Mouse (Mus musculus) liver, adult 2 months (tissue): ENCODE measurements around the gene Pde4d. TPM values are rescaled to one million over a fixed set of nuclear protein-coding genes. Genes with fewer than 3 reads are reported as not detected.

ENCODE experiments used
- DNase-seq: peaks from one replicate; pipeline ENCODE4 v3.0.0-alpha.2; 2011; ENCODE audit warnings: low read depth, low spot score; ENCODE audit errors: extremely low read depth
- H3K27ac ChIP-seq: fragments of 200-500 bp; replicated peaks from 2 replicates; pipeline ENCODE4 v1.5.1; 2012; ENCODE audit warnings: low read depth, mild to moderate bottlenecking, control low read depth, inconsistent platforms, low read length; ENCODE audit not compliant: insufficient read depth
- H3K27me3 ChIP-seq: fragments of 200-500 bp; 2 replicates; pipeline ENCODE4 v1.6.1; 2012; ENCODE audit warnings: mild to moderate bottlenecking, moderate library complexity, low read length, inconsistent platforms; ENCODE audit not compliant: control insufficient read depth, insufficient read depth
- H3K36me3 ChIP-seq: fragments of 200-500 bp; 2 replicates; pipeline ENCODE4 v1.6.1; 2012; ENCODE audit warnings: low read length, inconsistent platforms; ENCODE audit not compliant: control insufficient read depth, insufficient read depth
- H3K4me1 ChIP-seq: fragments of 200-500 bp; 2 replicates; pipeline ENCODE4 v1.6.1; 2011; ENCODE audit warnings: low read length; ENCODE audit not compliant: control insufficient read depth, insufficient read depth
- H3K4me3 ChIP-seq: fragments of 200-500 bp; 2 replicates; pipeline ENCODE4 v1.5.1; 2011; ENCODE audit warnings: low read depth, mild to moderate bottlenecking, control low read depth, low read length, moderate library complexity; ENCODE audit not compliant: insufficient read depth
- H3K79me2 ChIP-seq: fragments of 200-500 bp; 2 replicates; pipeline ENCODE4 v1.6.1; 2012; ENCODE audit warnings: inconsistent platforms, mild to moderate bottlenecking, low read length, moderate library complexity; ENCODE audit not compliant: control insufficient read depth, insufficient read depth
- H3K9ac ChIP-seq: fragments of 200-500 bp; 2 replicates; pipeline ENCODE4 v1.6.1; 2012; ENCODE audit warnings: low read depth, mild to moderate bottlenecking, control low read depth, inconsistent platforms, low read length
- CTCF ChIP-seq: fragments of 200-500 bp; IDR thresholded peaks from 2 replicates; pipeline ENCODE4 v1.5.1; 2011; ENCODE audit warnings: low read depth, low read length, control low read depth
- POLR2A ChIP-seq: fragments of 200-500 bp; IDR thresholded peaks from 2 replicates; pipeline ENCODE4 v1.6.1; 2011; ENCODE audit warnings: low read length, control low read depth; ENCODE audit not compliant: insufficient read depth; ENCODE audit errors: extremely low read depth
- WGBS: fragments of 180-500 bp; shearing (Covaris S2); methylation state at CpG from one replicate; pipeline ENCODE4 v1.1.7; 2018; 5-methylcytosine and 5-hydroxymethylcytosine counted together
- polyA plus RNA-seq: library from polyadenylated mRNA; depleted of rRNA; stranded (reverse); fragments of >200 nt; gene quantifications from 2 replicates; pipeline ENCODE4 v1.2.3, GENCODE M21; 2012
- total RNA-seq: library from RNA; depleted of rRNA; stranded (reverse); fragments of >200 nt; gene quantifications from 2 replicates; pipeline ENCODE4 v1.2.3, GENCODE M21; 2014

The Pde4d gene
- total and polyA plus RNA-seq, 2 experiments: 2.3 to 13.6 TPM

DNA sequence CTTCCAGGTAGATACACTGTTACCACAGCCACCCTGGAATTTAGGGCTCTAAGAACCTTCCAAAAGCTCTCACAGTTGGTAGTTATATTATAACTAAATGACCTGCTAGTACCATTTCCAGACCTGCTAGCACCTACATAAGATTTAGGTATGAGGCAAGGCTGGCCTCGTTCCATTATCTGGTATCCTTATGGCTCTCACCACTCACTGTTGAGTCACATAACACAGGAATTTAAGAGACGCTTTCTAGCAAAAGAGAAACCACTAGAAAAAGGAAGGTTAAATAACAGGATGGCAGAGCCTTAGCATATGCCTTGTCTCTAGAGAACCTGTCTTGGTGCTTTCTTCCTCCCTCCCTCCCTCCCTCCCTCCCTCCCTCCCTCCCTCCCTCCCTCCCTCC lies 910.2 kb downstream of the Pde4d start:
- Histone ChIP-seq H3K4me3 (no peak overlapping the region), H3K36me3 (no peaks in the 10 kb centered on the region), H3K9ac (no peak overlapping the region), H3K27ac (no peak overlapping the region), H3K79me2 (no peaks in the 10 kb centered on the region), H3K27me3 (no peaks in the 10 kb centered on the region), H3K4me1 (no peaks in the 10 kb centered on the region)
- 94% methylated on average over 2 of the region's 2 CpGs for WGBS
- DNase-seq: no peak
- TF ChIP-seq POLR2A (no peak), CTCF (no peak)

DNA sequence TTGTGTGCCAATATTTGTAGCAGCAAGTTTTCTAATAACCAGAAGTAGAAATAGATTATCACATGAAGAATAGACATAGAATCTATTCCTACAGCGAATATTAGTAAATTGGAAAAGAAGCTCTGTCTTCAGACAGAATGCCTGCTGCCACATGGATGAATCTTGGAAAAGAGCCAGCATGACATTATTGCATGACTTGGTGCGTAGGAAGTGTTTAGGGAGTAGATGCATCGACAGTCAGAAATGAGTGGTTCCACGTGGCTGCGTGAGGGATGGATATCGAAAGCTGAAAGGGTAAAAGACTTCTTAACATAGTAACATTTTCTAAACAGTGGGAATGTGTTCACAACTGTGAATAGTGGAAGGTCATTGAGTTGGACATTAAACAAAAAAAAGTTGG lies 912.6 kb downstream of the Pde4d start:
- H3K27me3 ChIP-seq: no peaks in the 10 kb centered on the region
- no peak for TF ChIP-seq CTCF
- TF ChIP-seq POLR2A: no peak
- H3K79me2 ChIP-seq: no peaks in the 10 kb centered on the region
- no peak overlapping the region for H3K27ac ChIP-seq
- H3K9ac ChIP-seq: no peak overlapping the region
- DNase-seq: no peak
- H3K36me3 ChIP-seq: no peaks in the 10 kb centered on the region
- H3K4me3 ChIP-seq: no peak overlapping the region
- 81% methylated on average over 6 of the region's 6 CpGs for WGBS
- H3K4me1 ChIP-seq: no peaks in the 10 kb centered on the region

DNA sequence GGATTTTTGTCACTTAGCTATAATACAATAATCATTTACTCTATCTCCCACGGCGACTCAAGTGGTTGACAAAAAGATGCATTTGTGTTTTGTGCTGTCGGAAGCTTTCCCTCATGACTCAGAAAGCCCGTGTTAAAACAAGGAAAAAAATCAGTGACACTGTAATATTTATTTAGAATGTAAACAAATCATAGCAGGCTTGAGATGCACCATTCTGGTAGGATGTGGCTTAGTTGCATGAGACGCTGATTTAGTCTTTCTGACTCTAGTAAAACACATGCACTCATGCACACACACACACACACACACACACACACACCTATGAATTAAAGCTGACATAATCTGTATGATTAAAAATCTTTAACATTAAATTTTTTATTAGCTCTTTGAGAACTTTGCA lies 924.7 kb downstream of the Pde4d start:
- TF ChIP-seq POLR2A (no peak), CTCF (no peak)
- Histone ChIP-seq H3K4me3 (no peak overlapping the region), H3K9ac (no peak overlapping the region), H3K27ac (no peak overlapping the region), H3K79me2 (no peaks in the 10 kb centered on the region), H3K4me1 (no peaks in the 10 kb centered on the region), H3K27me3 (no peaks in the 10 kb centered on the region), H3K36me3 (no peaks in the 10 kb centered on the region)
- WGBS: 71% methylated on average over 5 of the region's 5 CpGs
- DNase-seq: no peak

DNA sequence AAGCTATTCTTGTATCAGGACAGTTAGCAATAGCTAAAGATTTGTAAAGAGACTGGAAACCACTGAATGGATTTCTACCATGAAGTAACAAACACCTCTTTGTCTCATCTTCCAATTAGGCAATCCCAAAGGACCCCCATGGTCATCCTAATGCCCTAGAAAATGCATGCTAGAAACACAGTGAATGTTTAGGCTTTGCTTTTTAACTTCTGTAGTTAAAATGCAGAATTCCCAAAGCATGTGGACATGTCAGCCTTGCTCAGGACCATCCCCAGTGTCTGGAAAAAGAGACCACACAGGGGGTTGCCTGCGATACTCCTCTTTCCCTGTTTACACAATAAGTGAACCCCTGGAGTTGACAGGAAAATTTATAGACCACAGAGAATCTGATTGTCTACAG lies 926.9 kb downstream of the Pde4d start:
- Histone ChIP-seq H3K79me2 (no peaks in the 10 kb centered on the region), H3K27ac (no peak overlapping the region), H3K27me3 (no peaks in the 10 kb centered on the region), H3K4me1 (0 out of 2 replicates have a peak, but pooled peaks cover 2% of the 10 kb centered on the region), H3K4me3 (no peak overlapping the region), H3K36me3 (no peaks in the 10 kb centered on the region), H3K9ac (no peak overlapping the region)
- TF ChIP-seq POLR2A (no peak), CTCF (no peak)
- WGBS: 89% methylated on average over 1 of the region's 1 CpGs
- no peak for DNase-seq

- no peak for TF ChIP-seq CTCF
- no peak for TF ChIP-seq POLR2A
- no peaks in the 10 kb centered on the region for H3K79me2 ChIP-seq
- no peaks in the 10 kb centered on the region for H3K27me3 ChIP-seq
- H3K27ac ChIP-seq: no peak overlapping the region
- 25% methylated on average over 2 of the region's 2 CpGs for WGBS
- no peak overlapping the region for H3K4me3 ChIP-seq
- DNase-seq: peak; percentile 62
- peaks cover 3% of the 10 kb centered on the region; the same call in 1 of the 2 replicates for H3K4me1 ChIP-seq
- H3K9ac ChIP-seq: no peak overlapping the region
- H3K36me3 ChIP-seq: no peaks in the 10 kb centered on the region
These were observed 930.4 kb downstream of the Pde4d start for GRCm38 (mm10) chr13:109380149-109380548.

GRCm38 (mm10) chr13:109388626-109389220 lies 939.0 kb downstream of the Pde4d start:
- TF ChIP-seq CTCF: no peak
- TF ChIP-seq POLR2A: no peak
- no peak overlapping the region for H3K9ac ChIP-seq
- WGBS: 80% methylated on average over 8 of the region's 8 CpGs
- H3K4me1 ChIP-seq: peaks cover 2% of the 10 kb centered on the region; the same call in 1 of the 2 replicates
- H3K4me3 ChIP-seq: no peak overlapping the region
- H3K36me3 ChIP-seq: no peaks in the 10 kb centered on the region
- DNase-seq: no peak
- no peak overlapping the region for H3K27ac ChIP-seq
- H3K79me2 ChIP-seq: no peaks in the 10 kb centered on the region
- H3K27me3 ChIP-seq: no peaks in the 10 kb centered on the region
